Mouse (Mus musculus) stomach, embryonic 15.5 days (tissue): ENCODE measurements around the gene Rack1. TPM values are rescaled to one million over a fixed set of nuclear protein-coding genes. Genes with fewer than 3 reads are reported as not detected.

Experiments used
- ATAC-seq: fragments of 200-750 bp; cut with Nextera tagmentation; 2 replicates; pipeline ENCODE4 v1.8.0; 2017; ENCODE audit warnings: low read depth, moderate number of reproducible peaks, moderate TSS enrichment; ENCODE audit not compliant: insufficient read depth, low FRiP score
- H3K27ac ChIP-seq: fragments of 300-500 bp; sonication (generic); 2 replicates; pipeline ENCODE4 v1.5.1; 2015; ENCODE audit warnings: mild to moderate bottlenecking, inconsistent platforms
- H3K27me3 ChIP-seq: fragments of 300-500 bp; sonication (generic); replicated peaks from 2 replicates; pipeline ENCODE4 v1.6.1; 2015; ENCODE audit warnings: inconsistent platforms
- H3K36me3 ChIP-seq: fragments of 300-500 bp; sonication (generic); 2 replicates; pipeline ENCODE4 v1.6.1; 2015; ENCODE audit warnings: inconsistent platforms
- H3K4me1 ChIP-seq: fragments of 300-500 bp; sonication (generic); 2 replicates; pipeline ENCODE4 v1.6.1; 2015; ENCODE audit warnings: inconsistent platforms
- H3K4me2 ChIP-seq: fragments of 300-500 bp; sonication (generic); 2 replicates; pipeline ENCODE4 v1.6.1; 2015; ENCODE audit warnings: mild to moderate bottlenecking, inconsistent platforms
- H3K4me3 ChIP-seq: fragments of 300-500 bp; sonication (generic); replicated peaks from 2 replicates; pipeline ENCODE4 v1.5.1; 2015; ENCODE audit warnings: inconsistent platforms
- H3K9ac ChIP-seq: fragments of 300-500 bp; sonication (generic); 2 replicates; pipeline ENCODE4 v1.6.1; 2015; ENCODE audit warnings: inconsistent platforms
- H3K9me3 ChIP-seq: fragments of 300-500 bp; sonication (generic); 2 replicates; pipeline ENCODE4 v1.6.1; 2016; ENCODE audit warnings: inconsistent platforms
- WGBS: fragments of 180-500 bp; shearing (Covaris S2); methylation state at CpG from one replicate; pipeline ENCODE4 v1.1.7; 2015; 5-methylcytosine and 5-hydroxymethylcytosine counted together
- polyA plus RNA-seq: library from polyadenylated mRNA; unstranded; fragments of >200 nt; fragmentation: Nextera tagmentation; extraction: Ambion mirVana; gene quantifications from 2 replicates; pipeline ENCODE4 v1.2.1, GENCODE M21; 2015

The Rack1 gene
- polyA plus RNA-seq, 1 experiment from 2014 or later, result 732 TPM

DNA sequence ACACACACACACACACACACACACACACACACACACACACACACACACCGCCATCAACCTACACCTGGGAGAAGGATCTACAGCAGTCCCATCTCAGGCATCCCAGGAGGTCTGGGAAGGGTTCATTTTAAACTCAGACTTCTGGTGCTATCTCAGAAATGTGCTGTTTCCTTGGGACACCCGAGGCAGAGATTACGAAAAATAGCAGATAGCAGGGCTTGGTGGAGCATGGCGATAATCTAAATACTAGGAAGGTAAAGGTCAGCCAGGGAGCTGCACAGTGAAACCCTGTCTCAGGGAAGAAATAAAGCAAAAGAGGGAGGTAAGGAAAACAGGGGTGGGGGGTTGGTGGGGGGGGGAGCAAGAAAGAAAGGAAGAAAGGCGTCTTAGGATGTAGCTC lies 2.8 kb upstream of the Rack1 start:
- no peaks in the 10 kb centered on the region for H3K27me3 ChIP-seq
- H3K27ac ChIP-seq, result no peak overlapping the region
- H3K9ac ChIP-seq, result no peak overlapping the region
- no peak overlapping the region for H3K4me3 ChIP-seq
- H3K4me2 ChIP-seq, result no peak overlapping the region
- H3K4me1 ChIP-seq, result peaks cover 25% of the 10 kb centered on the region
- WGBS, result 77% methylated on average over 5 of the region's 5 CpGs
- no peaks in the 10 kb centered on the region for H3K9me3 ChIP-seq
- ATAC-seq, result no peak
- peaks cover 9% of the 10 kb centered on the region for H3K36me3 ChIP-seq

DNA sequence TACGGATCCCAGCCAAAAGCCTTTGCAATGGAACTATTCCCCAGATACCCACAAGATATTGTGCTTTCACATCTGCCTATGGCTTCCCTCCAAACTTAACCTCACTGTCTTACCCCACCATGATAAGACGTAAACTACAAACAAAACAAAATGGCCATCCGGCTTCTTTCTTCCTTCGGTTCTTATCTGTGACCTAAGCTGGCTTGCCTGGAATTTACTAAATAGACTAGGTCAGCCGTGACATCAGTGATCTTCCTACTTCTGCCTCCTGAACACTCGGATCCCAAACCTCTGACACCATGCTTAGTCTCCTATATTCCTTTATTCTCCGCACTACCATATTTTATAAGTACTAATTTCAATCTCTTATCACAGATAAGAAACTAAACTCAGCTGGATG lies 1.8 kb upstream of the Rack1 start:
- no peak for ATAC-seq
- no peaks in the 10 kb centered on the region for H3K9me3 ChIP-seq
- WGBS, result 76% methylated on average over 7 of the region's 7 CpGs
- H3K27ac ChIP-seq, result no peak overlapping the region
- no peaks in the 10 kb centered on the region for H3K27me3 ChIP-seq
- no peak overlapping the region for H3K9ac ChIP-seq
- peaks cover 33% of the 10 kb centered on the region for H3K4me1 ChIP-seq
- H3K4me3 ChIP-seq, result no peak overlapping the region
- peak overlapping the region; percentile 69; the same call in 1 of the 2 replicates for H3K4me2 ChIP-seq
- peaks cover 19% of the 10 kb centered on the region for H3K36me3 ChIP-seq

DNA sequence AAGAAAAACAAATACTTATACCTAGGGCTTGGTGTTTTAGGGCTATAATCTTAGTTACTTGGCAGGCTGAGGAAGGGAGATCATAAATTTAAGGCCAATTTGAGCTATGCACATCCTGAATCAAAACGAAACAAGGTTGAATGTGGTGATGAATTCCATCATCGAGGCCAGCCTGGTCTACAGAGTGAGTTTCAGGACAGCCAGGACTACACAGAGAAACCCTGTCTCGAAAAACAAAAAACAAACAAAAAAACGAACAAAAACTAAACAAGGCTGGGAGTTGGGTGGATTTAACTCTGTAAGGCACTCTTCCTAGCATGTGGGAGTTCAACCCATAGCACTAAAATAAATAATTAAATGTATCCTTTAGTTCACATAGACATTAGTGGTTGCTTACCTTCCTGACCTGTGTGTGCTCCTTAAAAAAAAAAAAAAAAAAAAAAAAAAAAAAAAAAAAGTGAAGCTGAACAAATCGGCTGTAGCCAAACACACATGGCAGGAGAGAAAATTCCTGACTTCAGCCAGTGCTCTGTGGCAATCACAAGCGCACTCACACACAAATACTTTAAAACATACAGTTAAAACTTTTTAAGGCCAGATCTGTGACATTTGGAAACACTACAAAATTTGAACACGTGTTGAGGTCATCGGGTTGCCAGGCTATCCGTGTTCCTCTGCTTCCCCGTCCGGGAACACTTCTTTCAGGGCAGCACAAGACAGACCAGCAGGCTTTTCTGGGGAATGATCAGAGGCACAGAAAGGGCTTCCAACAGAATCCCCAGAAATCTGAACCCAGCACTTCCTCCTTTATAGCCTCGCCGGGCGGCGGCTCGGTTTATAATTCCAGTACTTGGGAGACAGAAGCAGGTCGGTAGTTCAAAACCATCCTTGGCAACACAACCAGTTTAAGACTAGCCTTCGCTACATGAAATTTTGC lies 880 bp upstream of the Rack1 start:
- no peak for ATAC-seq
- peaks cover 33% of the 10 kb centered on the region for H3K4me1 ChIP-seq
- H3K4me3 ChIP-seq, result peak overlapping the region; percentile 82
- peak overlapping the region; percentile 99 for H3K27ac ChIP-seq
- no peaks in the 10 kb centered on the region for H3K27me3 ChIP-seq
- H3K9ac ChIP-seq, result peak overlapping the region; percentile 39
- WGBS, result 8% methylated on average over 18 of the region's 18 CpGs
- H3K9me3 ChIP-seq, result no peaks in the 10 kb centered on the region
- peaks cover 28% of the 10 kb centered on the region for H3K36me3 ChIP-seq
- H3K4me2 ChIP-seq, result peak overlapping the region; percentile 69

DNA sequence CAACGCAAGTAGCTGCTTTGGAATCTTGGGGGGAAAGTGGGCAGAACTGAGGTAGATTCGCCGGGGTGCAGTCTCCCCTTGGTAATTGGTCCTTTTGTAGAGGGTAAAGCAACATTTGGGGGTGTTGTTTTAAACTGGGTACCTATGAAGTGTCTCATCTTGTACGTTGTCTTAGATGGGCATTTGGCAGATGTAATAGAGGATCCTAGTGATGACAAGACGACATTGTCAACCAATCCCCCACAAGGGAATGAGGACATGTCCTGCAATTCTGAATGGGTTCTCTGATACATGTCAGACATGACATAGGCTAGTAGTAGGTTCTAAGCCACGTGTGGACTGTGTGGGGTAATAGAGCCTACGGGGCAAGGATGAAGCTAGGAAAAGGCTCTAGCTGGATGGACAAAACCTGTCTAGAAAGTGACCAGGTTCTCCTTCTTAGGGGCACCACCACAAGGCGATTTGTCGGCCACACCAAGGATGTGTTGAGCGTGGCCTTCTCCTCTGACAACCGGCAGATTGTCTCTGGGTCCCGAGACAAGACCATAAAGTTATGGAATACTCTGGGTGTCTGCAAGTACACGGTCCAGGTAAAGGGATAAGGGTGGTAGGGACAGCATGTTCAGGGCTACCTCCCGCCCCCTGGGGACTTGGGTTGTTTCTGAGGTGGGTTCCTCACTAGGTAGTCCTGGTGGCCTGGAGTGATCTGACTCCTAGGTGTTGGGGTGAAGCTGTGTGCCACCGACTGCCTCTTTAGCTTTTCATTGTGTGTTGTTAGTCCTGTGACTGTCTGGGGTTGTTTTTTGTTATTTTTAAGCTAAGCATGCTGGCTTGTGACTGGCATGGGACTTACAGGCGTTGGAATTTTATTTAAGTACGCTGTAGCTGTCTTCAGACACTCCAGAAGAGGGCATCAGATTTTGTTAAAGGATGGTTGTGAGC lies 2.0 kb downstream of the Rack1 start:
- H3K9me3 ChIP-seq, result no peaks in the 10 kb centered on the region
- ATAC-seq, result no peak
- H3K9ac ChIP-seq, result peak overlapping the region; percentile 84
- 64% methylated on average over 17 of the region's 17 CpGs for WGBS
- H3K4me2 ChIP-seq, result peak overlapping the region; percentile 69
- H3K4me1 ChIP-seq, result peaks cover 31% of the 10 kb centered on the region
- no peak overlapping the region for H3K27ac ChIP-seq
- H3K27me3 ChIP-seq, result no peaks in the 10 kb centered on the region
- peaks cover 54% of the 10 kb centered on the region for H3K36me3 ChIP-seq
- peak overlapping the region; percentile 82 for H3K4me3 ChIP-seq

- 98% methylated on average over 2 of the region's 2 CpGs for WGBS
Measured at GRCm38 (mm10) chr11:48803988-48804387, 3.9 kb downstream of the Rack1 start.

GRCm38 (mm10) chr11:48804922-48805321 lies 4.8 kb downstream of the Rack1 start:
- Histone ChIP-seq H3K9me3 (no peaks in the 10 kb centered on the region), H3K27ac (no peak overlapping the region), H3K4me2 (no peak overlapping the region), H3K27me3 (no peaks in the 10 kb centered on the region), H3K4me1 (peaks cover 19% of the 10 kb centered on the region), H3K9ac (no peak overlapping the region), H3K4me3 (no peak overlapping the region), H3K36me3 (peaks cover 65% of the 10 kb centered on the region)
- no peak for ATAC-seq
- WGBS, result 81% methylated on average over 2 of the region's 2 CpGs

More at GRCm38 (mm10) chr11:48803988-48804387, 3.9 kb downstream of the Rack1 start:
- no peak overlapping the region for H3K4me2 ChIP-seq
- ATAC-seq, result no peak
- H3K27me3 ChIP-seq, result no peaks in the 10 kb centered on the region
- H3K4me3 ChIP-seq, result no peak overlapping the region
- H3K9ac ChIP-seq, result no peak overlapping the region
- H3K9me3 ChIP-seq, result no peaks in the 10 kb centered on the region
- H3K27ac ChIP-seq, result no peak overlapping the region
- peaks cover 19% of the 10 kb centered on the region for H3K4me1 ChIP-seq
- peaks cover 63% of the 10 kb centered on the region for H3K36me3 ChIP-seq

- peaks cover 11% of the 10 kb centered on the region for H3K4me1 ChIP-seq
- no peak overlapping the region for H3K4me3 ChIP-seq
- H3K9ac ChIP-seq, result no peak overlapping the region
- H3K4me2 ChIP-seq, result no peak overlapping the region
- no peaks in the 10 kb centered on the region for H3K9me3 ChIP-seq
- H3K27ac ChIP-seq, result no peak overlapping the region
- peaks cover 72% of the 10 kb centered on the region for H3K36me3 ChIP-seq
- ATAC-seq, result no peak
- no peaks in the 10 kb centered on the region for H3K27me3 ChIP-seq
- WGBS, result 64% methylated on average over 21 of the region's 21 CpGs
Measured at GRCm38 (mm10) chr11:48806856-48807562, 6.9 kb downstream of the Rack1 start.

GRCm38 (mm10) chr11:48807563-48808303 lies 7.6 kb downstream of the Rack1 start:
- H3K4me3 ChIP-seq, result no peak overlapping the region
- no peak overlapping the region for H3K4me2 ChIP-seq
- no peak for ATAC-seq
- peaks cover 70% of the 10 kb centered on the region for H3K36me3 ChIP-seq
- WGBS, result 58% methylated on average over 14 of the region's 14 CpGs
- H3K9ac ChIP-seq, result no peak overlapping the region
- H3K27me3 ChIP-seq, result no peaks in the 10 kb centered on the region
- H3K9me3 ChIP-seq, result no peaks in the 10 kb centered on the region
- H3K4me1 ChIP-seq, result peaks cover 6% of the 10 kb centered on the region
- no peak overlapping the region; the same call in 1 of the 2 replicates for H3K27ac ChIP-seq

- no peak overlapping the region; the same call in 1 of the 2 replicates for H3K27ac ChIP-seq
- no peak overlapping the region for H3K9ac ChIP-seq
- no peak for ATAC-seq
- H3K4me1 ChIP-seq, result peaks cover under 1% of the 10 kb centered on the region; the same call in 1 of the 2 replicates
- peaks cover 64% of the 10 kb centered on the region for H3K36me3 ChIP-seq
- H3K9me3 ChIP-seq, result no peaks in the 10 kb centered on the region
- no peaks in the 10 kb centered on the region for H3K27me3 ChIP-seq
- H3K4me2 ChIP-seq, result no peak overlapping the region
- no peak overlapping the region for H3K4me3 ChIP-seq
Measured at GRCm38 (mm10) chr11:48808304-48808646, 8.1 kb downstream of the Rack1 start.

GRCm38 (mm10) chr11:48808737-48809433 lies 8.8 kb downstream of the Rack1 start:
- no peaks in the 10 kb centered on the region for H3K27me3 ChIP-seq
- H3K27ac ChIP-seq, result peak overlapping the region; percentile 54; the same call in 1 of the 2 replicates
- no peaks in the 10 kb centered on the region; the same call in 1 of the 2 replicates for H3K4me1 ChIP-seq
- no peak overlapping the region for H3K4me3 ChIP-seq
- no peaks in the 10 kb centered on the region for H3K9me3 ChIP-seq
- no peak overlapping the region for H3K4me2 ChIP-seq
- WGBS, result 62% methylated on average over 16 of the region's 16 CpGs
- H3K9ac ChIP-seq, result no peak overlapping the region
- peaks cover 59% of the 10 kb centered on the region for H3K36me3 ChIP-seq
- ATAC-seq, result 0 out of 2 replicates have a peak, but pooled peaks have one; percentile 19
